Mouse (Mus musculus): ENCODE results near the gene Gm2696.
"Not testable (repeated sequence)": the region's sequence is repeated elsewhere in the genome, so short reads cannot be mapped to it uniquely, and the experiment has no call there.

DNA sequence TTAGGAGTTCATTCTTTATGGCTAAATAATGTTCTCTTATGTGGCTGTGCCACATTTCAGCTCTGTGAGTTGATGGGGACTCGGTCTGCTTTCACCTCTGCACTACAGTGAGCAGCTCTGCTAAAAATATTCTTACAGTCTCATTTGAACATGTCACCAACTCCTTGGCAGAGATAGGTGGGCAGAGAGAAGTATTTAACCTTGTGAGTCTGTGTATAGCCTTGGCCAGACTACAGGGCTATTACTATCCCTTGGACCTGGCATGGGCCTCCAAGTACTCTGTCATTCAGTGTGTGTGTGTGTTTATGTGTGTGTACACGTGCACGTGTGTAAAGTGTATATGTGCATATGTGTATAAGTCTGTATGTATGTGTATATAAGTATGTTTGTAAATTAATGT, 31.1 kb upstream of the Gm2696 start:
- not testable (repeated sequence) for TF ChIP-seq POLR2A (IDR thresholded peaks at IDR 0.05; ENCODE audit: control insufficient read depth, low read depth, low read length); CTCF (IDR thresholded peaks at IDR 0.05; ENCODE audit: control insufficient read depth, insufficient read depth, insufficient replicate concordance, low read depth, low read length)

Data from testis, adult 2 months (tissue).